Mouse (Mus musculus): Measurements from ENCODE around the gene Plcb1. TPM values are rescaled to one million over a fixed set of nuclear protein-coding genes. Genes with fewer than 3 reads are reported as not detected.

The Plcb1 gene
- polyA plus RNA-seq, 1 experiment from 2014 or later, result 21.2 TPM

- Histone ChIP-seq H3K9ac (replicated peaks) (no peak overlapping the region), H3K27ac (no peak overlapping the region), H3K4me1 (replicated peaks) (peaks cover 5% of the 10 kb centered on the region), H3K27me3 (no peaks in the 10 kb centered on the region), H3K4me2 (replicated peaks) (no peak overlapping the region), H3K4me3 (replicated peaks) (no peak overlapping the region), H3K36me3 (no peaks in the 10 kb centered on the region), H3K9me3 (no peaks in the 10 kb centered on the region)
- 89% methylated on average over 5 of the region's 5 CpGs for WGBS
- ATAC-seq, result no peak
Observed at GRCm38 (mm10) chr2:135434947-135435515, 649.2 kb downstream of the Plcb1 start.

- no peaks in the 10 kb centered on the region for H3K27me3 ChIP-seq
- peak; percentile 6; the same call in 1 of the 2 replicates for ATAC-seq
- H3K27ac ChIP-seq, result no peak overlapping the region
- no peaks in the 10 kb centered on the region for H3K9me3 ChIP-seq
- no peaks in the 10 kb centered on the region for H3K36me3 ChIP-seq
- H3K4me1 ChIP-seq (replicated peaks), result peaks cover 9% of the 10 kb centered on the region
- 84% methylated on average over 3 of the region's 3 CpGs for WGBS
- no peak overlapping the region for H3K4me3 ChIP-seq (replicated peaks)
- H3K4me2 ChIP-seq (replicated peaks), result no peak overlapping the region
- no peak overlapping the region for H3K9ac ChIP-seq (replicated peaks)
Observed at GRCm38 (mm10) chr2:135439034-135439433, 653.2 kb downstream of the Plcb1 start.

GRCm38 (mm10) chr2:135439546-135440517 lies 654.0 kb downstream of the Plcb1 start:
- Histone ChIP-seq H3K27ac (no peak overlapping the region), H3K36me3 (no peaks in the 10 kb centered on the region), H3K27me3 (no peaks in the 10 kb centered on the region), H3K9ac (replicated peaks) (0 out of 2 replicates have a peak overlapping the region, but pooled peaks have one; percentile 21), H3K4me3 (replicated peaks) (0 out of 2 replicates have a peak overlapping the region, but pooled peaks have one; percentile 5), H3K4me2 (replicated peaks) (peak overlapping the region; percentile 37), H3K9me3 (no peaks in the 10 kb centered on the region), H3K4me1 (replicated peaks) (peaks cover 9% of the 10 kb centered on the region)
- ATAC-seq, result peak; percentile 83
- 7% methylated on average over 7 of the region's 7 CpGs for WGBS

GRCm38 (mm10) chr2:135453581-135453980 lies 667.7 kb downstream of the Plcb1 start:
- H3K4me2 ChIP-seq (replicated peaks), result no peak overlapping the region
- WGBS, result 97% methylated on average over 1 of the region's 1 CpGs

GRCm38 (mm10) chr2:135454015-135454414 lies 668.1 kb downstream of the Plcb1 start:
- Histone ChIP-seq H3K36me3 (no peaks in the 10 kb centered on the region), H3K4me2 (replicated peaks) (no peak overlapping the region), H3K27ac (no peak overlapping the region), H3K4me3 (replicated peaks) (no peak overlapping the region), H3K9me3 (no peaks in the 10 kb centered on the region), H3K4me1 (replicated peaks) (no peaks in the 10 kb centered on the region), H3K27me3 (no peaks in the 10 kb centered on the region), H3K9ac (replicated peaks) (no peak overlapping the region)
- WGBS, result 77% methylated on average over 2 of the region's 2 CpGs
- ATAC-seq, result no peak

More at GRCm38 (mm10) chr2:135453581-135453980, 667.7 kb downstream of the Plcb1 start:
- H3K27ac ChIP-seq, result no peak overlapping the region
- no peak for ATAC-seq
- H3K36me3 ChIP-seq, result no peaks in the 10 kb centered on the region
- no peaks in the 10 kb centered on the region for H3K9me3 ChIP-seq
- no peak overlapping the region for H3K9ac ChIP-seq (replicated peaks)
- no peaks in the 10 kb centered on the region for H3K27me3 ChIP-seq
- H3K4me1 ChIP-seq (replicated peaks), result no peaks in the 10 kb centered on the region
- no peak overlapping the region for H3K4me3 ChIP-seq (replicated peaks)

DNA sequence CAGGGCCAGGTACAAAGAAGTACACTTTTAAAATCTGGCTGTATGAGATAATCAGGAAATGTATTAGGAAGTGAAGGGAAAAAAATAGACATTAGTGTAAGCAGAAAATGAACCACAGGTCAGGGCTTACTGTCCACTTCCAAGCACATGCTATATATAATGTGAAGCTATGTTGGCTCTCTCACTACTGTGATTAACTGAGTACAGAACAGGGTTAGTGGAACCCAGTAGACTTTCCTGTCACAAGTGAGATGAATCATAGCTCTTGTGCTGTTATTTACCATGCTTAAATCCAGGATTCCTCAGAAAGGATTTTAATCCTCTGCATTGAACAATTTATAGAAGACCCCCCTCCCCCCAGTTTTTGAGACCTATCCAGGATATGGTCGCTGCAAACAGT lies 668.6 kb downstream of the Plcb1 start:
- H3K4me3 ChIP-seq (replicated peaks), result no peak overlapping the region
- ATAC-seq, result no peak

DNA sequence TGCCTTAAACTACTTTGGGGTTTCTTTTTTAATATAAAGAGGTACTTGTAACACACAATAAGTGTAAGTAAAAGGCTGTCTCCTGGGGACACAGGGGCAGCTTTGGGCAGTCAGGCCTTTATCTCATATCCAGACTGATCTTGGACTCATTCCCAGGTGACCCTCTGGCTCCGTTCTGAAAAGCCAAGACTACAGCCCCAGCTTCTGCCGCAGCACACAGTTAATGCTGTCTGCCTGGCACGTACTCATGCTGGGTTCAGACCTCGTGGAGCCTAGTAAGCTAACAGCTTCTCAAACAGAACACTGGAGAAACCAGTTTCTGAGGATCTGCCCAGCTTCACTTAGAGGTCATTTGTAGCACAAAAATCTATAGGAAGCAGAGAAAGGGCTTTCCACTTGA lies 682.0 kb downstream of the Plcb1 start:
- Histone ChIP-seq H3K4me3 (replicated peaks) (no peak overlapping the region), H3K27me3 (no peaks in the 10 kb centered on the region), H3K4me2 (replicated peaks) (no peak overlapping the region), H3K9ac (replicated peaks) (no peak overlapping the region), H3K9me3 (no peaks in the 10 kb centered on the region), H3K4me1 (replicated peaks) (no peaks in the 10 kb centered on the region), H3K36me3 (0 out of 2 replicates have a peak, but pooled peaks cover 3% of the 10 kb centered on the region), H3K27ac (no peak overlapping the region)
- 49% methylated on average over 4 of the region's 4 CpGs for WGBS
- ATAC-seq, result no peak

More for the DNA sequence above, 668.6 kb downstream of the Plcb1 start:
- Histone ChIP-seq H3K4me1 (replicated peaks) (no peaks in the 10 kb centered on the region), H3K9me3 (no peaks in the 10 kb centered on the region), H3K27ac (no peak overlapping the region), H3K27me3 (no peaks in the 10 kb centered on the region), H3K36me3 (no peaks in the 10 kb centered on the region), H3K9ac (replicated peaks) (no peak overlapping the region), H3K4me2 (replicated peaks) (no peak overlapping the region)
- WGBS, result 61% methylated on average over 1 of the region's 1 CpGs

- no peaks in the 10 kb centered on the region for H3K4me1 ChIP-seq (replicated peaks)
Observed at GRCm38 (mm10) chr2:135474107-135474506, 688.2 kb downstream of the Plcb1 start.

GRCm38 (mm10) chr2:135485248-135485647 lies 699.4 kb downstream of the Plcb1 start:
- WGBS, result 55% methylated on average over 2 of the region's 2 CpGs
- Histone ChIP-seq H3K36me3 (no peaks in the 10 kb centered on the region), H3K9ac (replicated peaks) (no peak overlapping the region), H3K4me1 (replicated peaks) (peaks cover 14% of the 10 kb centered on the region; the same call in 1 of the 2 replicates), H3K9me3 (no peaks in the 10 kb centered on the region), H3K4me3 (replicated peaks) (no peak overlapping the region), H3K27ac (no peak overlapping the region), H3K27me3 (no peaks in the 10 kb centered on the region), H3K4me2 (replicated peaks) (no peak overlapping the region)
- no peak for ATAC-seq

More at GRCm38 (mm10) chr2:135474107-135474506, 688.2 kb downstream of the Plcb1 start:
- Histone ChIP-seq H3K27ac (no peak overlapping the region), H3K9ac (replicated peaks) (no peak overlapping the region), H3K4me2 (replicated peaks) (no peak overlapping the region), H3K4me3 (replicated peaks) (no peak overlapping the region), H3K27me3 (no peaks in the 10 kb centered on the region), H3K36me3 (0 out of 2 replicates have a peak, but pooled peaks cover 3% of the 10 kb centered on the region), H3K9me3 (no peaks in the 10 kb centered on the region)
- WGBS, result 87% methylated on average over 4 of the region's 4 CpGs
- no peak for ATAC-seq

GRCm38 (mm10) chr2:135488277-135488676 lies 702.4 kb downstream of the Plcb1 start:
- Histone ChIP-seq H3K27ac (no peak overlapping the region), H3K4me1 (replicated peaks) (peaks cover 14% of the 10 kb centered on the region; the same call in 1 of the 2 replicates), H3K36me3 (no peaks in the 10 kb centered on the region), H3K4me3 (replicated peaks) (no peak overlapping the region), H3K27me3 (no peaks in the 10 kb centered on the region), H3K9me3 (no peaks in the 10 kb centered on the region), H3K4me2 (replicated peaks) (no peak overlapping the region), H3K9ac (replicated peaks) (no peak overlapping the region)
- ATAC-seq, result no peak
- 67% methylated on average over 2 of the region's 2 CpGs for WGBS

- Histone ChIP-seq H3K9ac (replicated peaks) (no peak overlapping the region), H3K9me3 (no peaks in the 10 kb centered on the region), H3K27ac (no peak overlapping the region), H3K4me3 (replicated peaks) (no peak overlapping the region), H3K4me2 (replicated peaks) (no peak overlapping the region), H3K4me1 (replicated peaks) (peaks cover 9% of the 10 kb centered on the region; the same call in 1 of the 2 replicates), H3K27me3 (no peaks in the 10 kb centered on the region), H3K36me3 (no peaks in the 10 kb centered on the region)
- ATAC-seq, result 0 out of 2 replicates have a peak, but pooled peaks have one; percentile 40
- 58% methylated on average over 2 of the region's 2 CpGs for WGBS
Observed at GRCm38 (mm10) chr2:135489127-135489526, 703.3 kb downstream of the Plcb1 start.

DNA sequence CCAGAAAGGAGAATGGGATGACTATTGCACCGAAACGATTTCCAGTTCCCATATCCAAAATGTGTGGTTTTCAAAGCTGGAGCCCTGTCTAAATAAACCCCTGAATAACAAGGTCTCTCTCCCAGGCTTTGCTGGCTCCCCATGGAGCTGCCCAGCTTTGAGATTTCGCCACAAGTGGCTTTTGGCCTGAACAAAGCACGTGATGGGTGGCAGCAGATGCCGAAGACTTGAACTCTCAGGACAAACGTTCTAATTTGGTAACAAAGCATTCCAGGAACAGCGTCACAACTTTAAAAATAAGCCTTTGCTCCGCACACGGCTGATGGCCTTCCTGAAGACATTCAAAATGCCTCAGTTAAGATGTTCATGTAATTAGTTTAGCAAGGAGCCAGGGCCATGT lies 706.9 kb downstream of the Plcb1 start:
- WGBS, result 64% methylated on average over 9 of the region's 9 CpGs
- Histone ChIP-seq H3K4me2 (replicated peaks) (no peak overlapping the region), H3K27ac (no peak overlapping the region), H3K27me3 (no peaks in the 10 kb centered on the region), H3K36me3 (no peaks in the 10 kb centered on the region), H3K9me3 (no peaks in the 10 kb centered on the region), H3K4me1 (replicated peaks) (peaks cover 7% of the 10 kb centered on the region; the same call in 1 of the 2 replicates), H3K9ac (replicated peaks) (no peak overlapping the region), H3K4me3 (replicated peaks) (no peak overlapping the region)
- no peak for ATAC-seq
